ENCODE assay signal across 8 mouse cellular contexts in the genomic region with DNA sequence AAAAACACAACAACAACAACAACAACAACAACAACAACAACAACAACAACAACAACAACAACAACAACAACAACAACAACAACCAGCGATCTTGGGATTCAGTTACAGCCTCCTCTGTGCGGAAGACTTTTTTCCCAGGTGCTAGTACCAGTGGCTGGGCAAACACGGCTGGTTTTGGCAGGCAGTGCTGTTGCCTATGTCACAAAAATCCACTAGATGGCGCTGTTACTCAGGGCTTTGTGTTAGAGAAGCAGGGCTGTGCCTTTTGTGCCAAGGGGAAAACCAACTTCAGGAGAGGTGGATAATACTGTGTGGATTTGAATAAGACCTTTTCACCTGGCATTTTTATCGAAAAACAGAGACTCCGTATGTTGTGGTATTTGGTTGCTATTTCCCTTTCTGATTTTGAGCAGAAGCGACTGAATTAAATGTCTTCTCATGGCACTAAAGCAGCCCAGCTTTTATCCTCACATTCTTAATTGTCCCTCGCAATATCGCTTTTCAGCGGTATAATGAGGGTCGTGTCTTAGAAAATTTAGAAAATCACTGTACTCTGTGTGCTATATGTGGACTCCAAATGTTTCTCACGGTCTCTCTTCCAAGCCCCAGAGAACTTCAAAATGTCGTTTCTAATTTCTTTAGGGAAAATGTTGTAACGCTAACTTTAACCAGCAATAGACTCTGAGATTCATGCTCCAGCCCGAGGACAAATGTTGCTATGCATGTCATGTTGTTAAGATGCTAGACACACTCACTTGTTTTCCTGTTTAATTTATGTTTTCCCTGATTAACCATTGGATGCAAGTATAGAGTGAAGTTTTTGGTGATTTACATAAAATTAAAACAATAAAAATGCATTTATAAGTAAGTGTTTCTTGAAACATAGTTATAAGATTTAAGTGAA.
DNase-seq lines count a peak whose midpoint lies in the region; TF ChIP-seq lines count a peak whose summit lies in the region.

No protein-coding gene starts in this region.

- no peaks in the 10 kb centered on the region for H3K4me1 ChIP-seq in embryonic fibroblast, embryonic 13.5 days (ENCODE audit: control insufficient read depth, insufficient read depth, low read length)

- peak; percentile 45; the same call in 1 of the 2 replicates for TF ChIP-seq CTCF in embryonic fibroblast, embryonic 13.5 days (IDR thresholded peaks at IDR 0.05; ENCODE audit: borderline replicate concordance, insufficient read depth, low read length)

- no peak overlapping the region for H3K27ac ChIP-seq in embryonic fibroblast, embryonic 13.5 days (ENCODE audit: insufficient read depth, low read length)

- no peak for TF ChIP-seq POLR2A in embryonic fibroblast, embryonic 13.5 days (IDR thresholded peaks at IDR 0.05; ENCODE audit: low read depth, low read length)

- DNase-seq in ES-CJ7 (ENCODE audit: low read depth, low spot score), result peak; percentile 81
- peak; percentile 90 for DNase-seq in brain, adult 2 months (ENCODE audit: low read depth, low spot score)
- DNase-seq in heart, postnatal 14 days, result peak; percentile 60 to 84
- peak; percentile 76 to 79 for DNase-seq in kidney, postnatal 4 days
- DNase-seq in lung, adult 18-20 months, result peak; percentile 39 to 56
- peak; percentile 46 for DNase-seq in ovary, postnatal 10 days (ENCODE audit: low spot score)
- peak; percentile 48 for DNase-seq in yolk sac, embryonic 10.5 days (ENCODE audit: low spot score)

- intact Hi-C loops in heart, postnatal 14 days (cut with DNase I), result no loop called here

- no peak overlapping the region for H3K4me3 ChIP-seq in embryonic fibroblast, embryonic 13.5 days (ENCODE audit: insufficient read depth, low read length)
